Mouse (Mus musculus) C2C12 (cell line): Measurements from ENCODE around the gene Abcb1a.

ENCODE experiments used
- CEBPB ChIP-seq: IDR thresholded peaks from one replicate; pipeline ENCODE4 v1.6.1; 2011; ENCODE audit warnings: low read depth, mild to moderate bottlenecking, control low read depth, moderate library complexity
- CTCF ChIP-seq: IDR thresholded peaks from one replicate; pipeline ENCODE4 v1.5.1; 2011; ENCODE audit not compliant: control insufficient read depth, insufficient read depth, insufficient read length
- USF1 ChIP-seq: IDR thresholded peaks from one replicate; pipeline ENCODE4 v1.6.1; 2011; ENCODE audit warnings: low read depth, mild to moderate bottlenecking, control low read depth, moderate library complexity

DNA sequence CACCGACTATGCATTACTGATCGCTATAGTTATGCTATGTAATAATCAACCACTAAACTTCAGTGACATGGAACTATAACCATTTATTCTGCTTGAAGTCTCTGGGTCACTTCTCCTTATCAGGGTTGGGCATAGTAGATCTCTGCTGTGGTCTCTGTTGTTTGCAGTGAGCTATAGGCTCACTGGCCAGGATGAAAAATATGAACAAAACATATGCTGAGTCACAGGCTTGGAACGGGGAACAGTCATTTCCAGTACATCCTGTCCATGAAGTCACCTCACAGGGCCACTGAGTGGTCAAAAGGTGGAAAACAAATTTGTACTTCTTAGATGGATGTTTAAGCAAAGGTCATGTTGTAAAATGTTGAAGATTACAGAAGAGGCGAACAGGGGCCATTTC, 77.2 kb downstream of the Abcb1a start:
- TF ChIP-seq CEBPB, result no peak
- TF ChIP-seq CTCF, result no peak
- no peak for TF ChIP-seq USF1
